Mouse (Mus musculus) heart, embryonic 14.5 days (tissue): ENCODE results near the gene Rem2. TPM values are rescaled to one million over a fixed set of nuclear protein-coding genes. Genes with fewer than 3 reads are reported as not detected.
A peak's percentile ranks its signal among the peaks of the same experiment; 100 is the strongest.

Experiments used
- ATAC-seq: fragments of 200-750 bp; cut with Nextera tagmentation; 2 replicates; pipeline ENCODE4 v1.8.0; 2017; ENCODE audit warnings: low read depth, moderate TSS enrichment; ENCODE audit not compliant: insufficient number of reproducible peaks, insufficient read depth, low FRiP score
- H3K27ac ChIP-seq, 2 experiments: fragments of 200-500 bp in 1 of 2; fragments of 300-500 bp in 1 of 2; sonication (generic) in 1 of 2; replicated peaks in 1 of 2; 2 replicates each; pipeline ENCODE4 v1.5.1; 2012 to 2014; ENCODE audit warnings: low read depth in 2 of 2, low read length in 2 of 2, control low read depth in 1 of 2, mild to moderate bottlenecking in 1 of 2, mixed read lengths in 1 of 2; ENCODE audit not compliant: control insufficient read depth in 1 of 2, insufficient read depth in 1 of 2
- H3K27me3 ChIP-seq: fragments of 300-500 bp; sonication (generic); 2 replicates; pipeline ENCODE4 v1.6.1; 2014; ENCODE audit warnings: mild to moderate bottlenecking, low read length, control low read depth; ENCODE audit not compliant: control insufficient read depth, insufficient read depth
- H3K36me3 ChIP-seq: fragments of 300-500 bp; sonication (generic); 2 replicates; pipeline ENCODE4 v1.6.1; 2014; ENCODE audit warnings: mild to moderate bottlenecking, control low read depth, low read length, mixed read lengths; ENCODE audit not compliant: control insufficient read depth, insufficient read depth
- H3K4me1 ChIP-seq, 2 experiments: fragments of 200-500 bp in 1 of 2; fragments of 300-500 bp in 1 of 2; sonication (generic) in 1 of 2; 2 replicates each; pipeline ENCODE4 v1.6.1; 2012 to 2014; ENCODE audit warnings: low read length in 2 of 2, control low read depth in 1 of 2, mixed read lengths in 1 of 2; ENCODE audit not compliant: control insufficient read depth in 2 of 2, insufficient read depth in 2 of 2
- H3K4me2 ChIP-seq: fragments of 300-500 bp; sonication (generic); 2 replicates; pipeline ENCODE4 v1.6.1; 2014; ENCODE audit warnings: mild to moderate bottlenecking, low read length
- H3K4me3 ChIP-seq, 2 experiments: fragments of 200-500 bp in 1 of 2; fragments of 300-500 bp in 1 of 2; sonication (generic) in 1 of 2; 2 replicates each; pipeline ENCODE4 v1.5.1; 2012 to 2014; ENCODE audit warnings: low read length in 2 of 2, mild to moderate bottlenecking in 2 of 2, control low read depth in 1 of 2, low read depth in 1 of 2, moderate library complexity in 1 of 2; ENCODE audit not compliant: control insufficient read depth in 1 of 2, insufficient read depth in 1 of 2
- H3K9ac ChIP-seq: fragments of 300-500 bp; sonication (generic); 2 replicates; pipeline ENCODE4 v1.6.1; 2014; ENCODE audit warnings: mild to moderate bottlenecking, low read length
- H3K9me3 ChIP-seq: fragments of 300-500 bp; sonication (generic); 2 replicates; pipeline ENCODE4 v1.6.1; 2016; ENCODE audit warnings: low read length, control low read depth; ENCODE audit not compliant: control insufficient read depth
- WGBS: fragments of 180-500 bp; shearing (Covaris S2); extraction: QIAGEN DNeasy Blood & Tissue Kit; methylation state at CpG from one replicate; pipeline ENCODE4 v1.1.7; 2014; 5-methylcytosine and 5-hydroxymethylcytosine counted together
- polyA plus RNA-seq: library from polyadenylated mRNA; unstranded; fragments of >200 nt; fragmentation: Nextera tagmentation; extraction: Ambion mirVana; gene quantifications from 2 replicates; pipeline ENCODE4 v1.2.1, GENCODE M21; 2014

Rem2 gene
- polyA plus RNA-seq, 1 experiment from 2014 or later: 1.4 TPM

DNA sequence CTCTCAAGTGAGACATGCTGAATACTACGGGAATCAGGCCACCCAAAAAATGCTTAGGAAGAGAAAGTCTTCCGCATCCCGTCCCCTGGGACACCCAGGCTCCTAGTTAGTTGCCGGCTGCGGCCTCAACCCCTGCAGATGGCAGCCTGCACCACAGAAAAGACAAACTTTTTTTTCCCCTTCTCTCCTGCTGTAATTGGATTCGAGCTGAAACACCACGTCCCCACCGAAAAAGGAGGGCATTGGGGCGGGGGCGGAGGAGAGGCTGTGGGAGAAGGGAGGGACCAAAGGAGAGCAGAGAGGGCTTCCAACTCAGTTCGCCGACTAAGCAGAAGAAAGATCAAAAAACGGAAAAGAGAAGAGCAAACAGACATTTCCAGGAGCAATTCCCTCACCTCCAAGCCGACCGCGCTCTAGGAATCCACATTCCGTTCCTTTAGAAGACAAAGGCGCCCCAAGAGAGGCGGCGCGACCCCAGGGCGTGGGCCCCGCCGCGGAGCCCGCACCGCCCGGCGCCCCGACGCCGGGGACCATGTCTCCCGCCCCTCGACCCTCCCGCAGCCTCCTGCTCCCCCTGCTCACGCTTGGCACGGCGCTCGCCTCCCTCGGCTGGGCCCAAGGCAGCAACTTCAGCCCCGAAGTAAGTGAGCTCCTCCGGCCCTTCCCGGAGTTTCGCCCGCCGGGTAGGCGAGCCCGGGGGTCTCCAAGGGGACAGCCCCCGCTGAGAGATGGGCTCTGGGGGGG is 44.4 kb upstream of the Rem2 start, which contains the start of gene Mmp14:
Mmp14 (plus strand) TSS at position 279 of the 744 bp plus-strand sequence.
- peak; percentile 40; the same call in 1 of the 2 replicates for ATAC-seq
- peak within 1 kb of the TSS; percentile 100 for H3K9ac ChIP-seq
- WGBS: under 1% methylated on average over 48 of the region's 49 CpGs
- peaks cover 24% of the 10 kb centered on the region for H3K36me3 ChIP-seq
- peak within 1 kb of the TSS; percentile 92 to 94 for H3K27ac ChIP-seq
- peak within 1 kb of the TSS; percentile 76 for H3K4me2 ChIP-seq
- H3K4me1 ChIP-seq: peaks cover 27 to 44% of the 10 kb centered on the region in 2 experiments
- no peaks in the 10 kb centered on the region for H3K9me3 ChIP-seq
- no peaks in the 10 kb centered on the region for H3K27me3 ChIP-seq
- H3K4me3 ChIP-seq: peak within 1 kb of the TSS; percentile 85 to 90

DNA sequence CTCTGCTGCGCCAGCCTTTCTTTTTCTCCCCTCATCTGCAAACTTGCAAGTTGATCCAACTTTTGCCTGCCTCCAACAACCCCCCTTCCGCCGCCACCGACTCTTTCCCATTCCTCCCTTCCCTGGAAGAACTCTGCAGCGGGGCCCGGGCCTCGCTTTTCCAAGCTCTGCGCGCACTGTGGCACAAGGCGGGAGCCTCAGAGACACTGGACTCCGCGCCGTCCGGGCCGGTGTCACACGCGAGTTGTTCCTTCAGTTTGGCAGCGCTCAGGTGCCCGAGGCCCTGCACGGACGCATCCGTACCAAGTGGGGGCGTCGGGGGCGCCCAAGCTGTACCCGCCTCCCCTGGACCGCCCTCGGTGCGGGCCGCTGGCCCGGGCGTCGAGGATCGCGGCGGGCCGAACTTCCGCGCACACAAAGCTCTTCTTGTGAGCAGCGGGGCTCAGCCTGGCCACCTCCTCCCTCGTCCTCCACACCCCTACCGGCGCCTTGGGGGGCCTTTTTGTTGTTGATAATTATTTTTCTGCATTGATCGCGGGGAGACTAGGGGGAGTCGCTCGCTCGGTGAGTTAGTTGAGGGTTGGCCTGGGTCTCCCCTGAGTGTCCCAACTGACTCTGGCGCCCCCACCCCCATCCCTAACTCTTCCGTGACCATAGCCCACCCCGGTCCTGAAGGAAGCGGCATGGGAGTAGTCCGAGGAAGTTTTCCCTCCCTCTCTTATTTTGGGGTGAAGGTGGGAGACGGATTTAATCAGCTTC is 43.6 kb upstream of the Rem2 start:
- Histone ChIP-seq H3K4me3 (peak overlapping the region; percentile 85 to 90), H3K4me1 (peaks cover 27 to 44% of the 10 kb centered on the region in 2 experiments), H3K27me3 (no peaks in the 10 kb centered on the region), H3K36me3 (peaks cover 32% of the 10 kb centered on the region), H3K9me3 (no peaks in the 10 kb centered on the region), H3K4me2 (peak overlapping the region; percentile 76), H3K27ac (peak overlapping the region; percentile 92 to 94), H3K9ac (peak overlapping the region; percentile 100)
- 2% methylated on average over 54 of the region's 54 CpGs for WGBS
- peak; percentile 19; the same call in 1 of the 2 replicates for ATAC-seq

DNA sequence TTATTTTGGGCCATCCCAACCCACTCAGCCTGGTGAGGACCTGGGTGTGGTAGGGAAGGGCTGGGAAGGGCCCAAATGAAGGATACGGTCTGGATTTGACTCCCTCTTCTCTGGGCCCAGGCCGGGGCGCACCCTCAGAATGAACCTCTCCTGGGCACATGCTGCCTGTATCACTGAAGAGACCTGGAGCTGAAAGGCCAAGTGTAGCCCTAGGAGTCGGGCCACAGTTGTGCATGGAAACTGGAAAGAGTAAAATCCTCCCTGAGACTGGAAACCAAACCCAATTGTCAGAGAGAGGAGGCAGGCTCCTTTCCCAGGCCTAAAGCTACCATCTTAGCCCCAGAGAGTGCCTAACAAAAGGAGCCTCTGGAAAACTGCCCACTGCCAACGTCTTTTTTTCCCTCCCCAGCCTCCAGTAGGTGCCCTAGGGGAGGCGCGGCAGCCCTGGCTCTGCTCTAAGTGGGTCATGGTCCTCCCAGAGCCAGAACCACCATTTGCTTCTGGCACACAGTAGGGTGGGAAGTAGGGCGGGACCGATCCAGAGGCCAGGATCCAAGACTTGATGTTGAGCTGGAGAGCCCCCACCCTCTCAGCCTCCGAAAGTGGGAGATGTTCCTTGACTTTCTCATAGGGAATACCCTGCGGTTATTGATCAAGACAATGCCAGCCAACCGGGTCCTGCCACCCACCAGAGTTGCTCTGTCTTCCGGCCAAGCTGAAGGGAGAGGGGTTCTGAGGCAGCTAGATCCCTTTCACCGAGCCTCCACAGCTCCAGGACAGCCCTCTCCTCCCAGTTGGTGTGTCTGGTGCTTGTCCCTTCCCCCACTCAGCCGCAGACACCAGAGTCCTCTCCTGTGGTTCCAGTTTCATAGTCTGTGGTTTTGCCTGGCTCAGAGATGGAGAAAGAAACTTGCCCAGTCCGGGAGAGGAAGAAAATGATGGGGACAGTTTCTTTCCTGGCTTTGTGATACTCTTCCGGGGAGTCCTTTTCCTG is 42.8 kb upstream of the Rem2 start:
- Histone ChIP-seq H3K27ac (peak overlapping the region; percentile 92 to 94), H3K36me3 (peaks cover 41% of the 10 kb centered on the region), H3K4me1 (peaks cover 27 to 44% of the 10 kb centered on the region in 2 experiments), H3K4me2 (peak overlapping the region; percentile 76), H3K4me3 (peak overlapping the region; percentile 85 to 90), H3K9ac (peak overlapping the region; percentile 100), H3K27me3 (no peaks in the 10 kb centered on the region), H3K9me3 (no peaks in the 10 kb centered on the region)
- ATAC-seq: no peak
- 38% methylated on average over 17 of the region's 17 CpGs for WGBS

DNA sequence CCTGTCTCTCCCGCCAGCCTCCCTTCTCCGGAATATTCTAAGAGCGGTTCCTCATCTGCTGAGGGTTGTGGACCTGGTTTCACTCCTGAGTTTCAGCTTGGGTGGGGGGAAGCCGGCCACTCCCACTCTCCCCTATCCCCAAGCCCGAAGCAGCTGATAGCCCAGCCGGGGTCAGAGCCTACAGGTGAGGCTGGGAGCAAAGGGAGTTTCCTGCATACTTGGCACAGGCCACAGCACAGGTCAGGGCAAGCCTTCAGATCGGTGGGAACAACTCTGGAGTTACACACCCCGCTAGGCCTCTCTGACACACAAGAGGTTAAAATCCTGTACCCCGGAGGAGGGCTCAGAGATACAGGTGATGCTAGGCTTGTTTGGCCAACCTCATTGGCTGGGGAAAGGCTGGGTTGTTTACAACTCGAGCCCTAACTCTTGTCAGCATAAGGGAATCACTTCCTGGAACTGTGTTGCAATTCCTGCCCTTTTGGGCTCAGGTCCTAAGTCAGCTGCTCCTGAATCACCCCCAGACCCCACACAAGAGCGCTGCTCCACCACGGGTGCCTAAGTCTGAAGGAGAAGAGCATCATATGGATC is 41.9 kb upstream of the Rem2 start:
- H3K9me3 ChIP-seq: no peaks in the 10 kb centered on the region
- WGBS: 61% methylated on average over 12 of the region's 12 CpGs
- H3K9ac ChIP-seq: peak overlapping the region; percentile 100
- ATAC-seq: no peak
- H3K27me3 ChIP-seq: no peaks in the 10 kb centered on the region
- peaks cover 44% of the 10 kb centered on the region for H3K36me3 ChIP-seq
- peak overlapping the region; percentile 76 for H3K4me2 ChIP-seq
- no peak overlapping the region; a peak in 1 of 4 replicates for H3K27ac ChIP-seq
- H3K4me1 ChIP-seq: peaks cover 27 to 44% of the 10 kb centered on the region in 2 experiments
- peak overlapping the region; percentile 85 to 90 for H3K4me3 ChIP-seq

DNA sequence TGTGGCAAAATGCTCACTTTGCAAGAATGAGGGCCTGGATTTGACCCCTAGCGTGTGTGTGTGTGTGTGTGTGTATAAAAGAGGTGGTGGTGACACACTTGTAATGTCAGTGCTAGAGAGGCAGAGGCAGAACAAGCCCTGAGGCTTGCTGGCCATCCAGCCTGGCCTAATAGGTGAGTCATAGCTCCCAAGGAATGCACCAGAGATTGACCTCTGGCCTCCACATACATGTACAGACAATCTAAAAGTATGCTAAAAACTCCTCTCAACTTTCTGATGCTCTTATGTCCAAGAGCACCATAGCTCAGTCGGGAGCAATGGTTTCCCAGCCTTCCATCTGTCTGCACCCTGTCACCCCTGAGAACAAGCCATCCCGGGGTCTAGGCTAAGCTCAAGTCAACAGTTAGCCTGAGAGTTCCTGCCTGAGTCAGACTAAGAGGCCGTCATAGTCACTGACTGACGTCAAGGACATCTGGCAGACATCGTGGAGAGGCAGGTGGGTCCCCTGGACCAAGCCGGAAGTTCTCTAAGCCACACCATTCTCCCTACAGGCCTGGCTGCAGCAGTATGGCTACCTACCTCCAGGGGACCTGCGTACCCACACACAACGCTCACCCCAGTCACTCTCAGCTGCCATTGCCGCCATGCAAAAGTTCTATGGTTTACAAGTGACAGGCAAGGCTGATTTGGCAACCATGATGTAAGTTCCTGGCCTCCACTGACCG is 40.5 kb upstream of the Rem2 start:
- Histone ChIP-seq H3K9ac (no peak overlapping the region), H3K4me1 (peaks cover 20 to 31% of the 10 kb centered on the region in 2 experiments), H3K27me3 (no peaks in the 10 kb centered on the region), H3K4me2 (no peak overlapping the region), H3K9me3 (no peaks in the 10 kb centered on the region), H3K36me3 (peaks cover 53% of the 10 kb centered on the region), H3K4me3 (no peak overlapping the region), H3K27ac (0 out of 4 replicates have a peak overlapping the region, but pooled peaks of 1 of the 2 experiments have one; percentile 28)
- ATAC-seq: no peak
- WGBS: 70% methylated on average over 11 of the region's 11 CpGs

DNA sequence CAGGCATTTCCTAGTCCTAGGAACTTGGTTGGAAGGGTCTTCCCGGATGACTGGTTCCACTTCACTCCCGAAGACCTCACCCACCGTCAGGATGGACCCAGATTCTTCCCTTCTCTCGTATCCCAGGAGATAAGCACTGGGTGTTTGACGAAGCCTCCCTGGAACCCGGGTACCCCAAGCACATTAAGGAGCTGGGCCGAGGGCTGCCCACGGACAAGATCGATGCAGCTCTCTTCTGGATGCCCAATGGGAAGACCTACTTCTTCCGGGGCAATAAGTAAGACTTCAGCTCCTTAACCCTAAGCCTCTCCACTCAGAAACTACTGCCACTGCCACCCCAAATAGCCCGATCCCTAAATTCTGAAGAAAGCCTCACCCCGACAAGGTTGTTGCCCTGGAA is 36.7 kb upstream of the Rem2 start:
- 84% methylated on average over 12 of the region's 12 CpGs for WGBS
- Histone ChIP-seq H3K9me3 (no peaks in the 10 kb centered on the region), H3K27me3 (no peaks in the 10 kb centered on the region), H3K4me2 (no peak overlapping the region), H3K36me3 (peaks cover 69% of the 10 kb centered on the region), H3K4me1 (peaks cover 8 to 19% of the 10 kb centered on the region in 2 experiments; a peak in 3 of 4 replicates), H3K9ac (no peak overlapping the region), H3K27ac (no peak overlapping the region), H3K4me3 (no peak overlapping the region)
- ATAC-seq: no peak
